Mouse (Mus musculus) liver, embryonic 12.5 days (tissue): ENCODE measurements around the gene Lrrc57. TPM values are rescaled to one million over a fixed set of nuclear protein-coding genes. Genes with fewer than 3 reads are reported as not detected.
"Not testable (repeated sequence)": the region's sequence is repeated elsewhere in the genome, so short reads cannot be mapped to it uniquely, and the experiment has no call there.

Experiments used
- ATAC-seq: fragments of 200-750 bp; cut with Nextera tagmentation; 2 replicates; pipeline ENCODE4 v1.8.0; 2017; ENCODE audit warnings: moderate number of reproducible peaks, mild to moderate bottlenecking, moderate library complexity
- H3K27ac ChIP-seq: fragments of 300-500 bp; sonication (generic); 2 replicates; pipeline ENCODE4 v1.5.1; 2016; ENCODE audit warnings: mild to moderate bottlenecking
- H3K27me3 ChIP-seq: fragments of 300-500 bp; sonication (generic); replicated peaks from 2 replicates; pipeline ENCODE4 v1.6.1; 2016; ENCODE audit warnings: mild to moderate bottlenecking, moderate library complexity
- H3K36me3 ChIP-seq: fragments of 300-500 bp; sonication (generic); 2 replicates; pipeline ENCODE4 v1.6.1; 2016; ENCODE audit warnings: mild to moderate bottlenecking, moderate library complexity
- H3K4me1 ChIP-seq: fragments of 300-500 bp; sonication (generic); 2 replicates; pipeline ENCODE4 v1.6.1; 2016
- H3K4me2 ChIP-seq: fragments of 300-500 bp; sonication (generic); 2 replicates; pipeline ENCODE4 v1.6.1; 2016; ENCODE audit warnings: mild to moderate bottlenecking, moderate library complexity
- H3K4me3 ChIP-seq: fragments of 300-500 bp; sonication (generic); 2 replicates; pipeline ENCODE4 v1.5.1; 2016; ENCODE audit warnings: mild to moderate bottlenecking, moderate library complexity
- H3K9ac ChIP-seq: fragments of 300-500 bp; sonication (generic); 2 replicates; pipeline ENCODE4 v1.6.1; 2016; ENCODE audit warnings: mild to moderate bottlenecking, moderate library complexity
- H3K9me3 ChIP-seq: fragments of 300-500 bp; sonication (generic); replicated peaks from 2 replicates; pipeline ENCODE4 v1.6.1; 2016; ENCODE audit warnings: mild to moderate bottlenecking, moderate library complexity
- WGBS: fragments of 180-500 bp; shearing (Covaris S2); methylation state at CpG from one replicate; pipeline ENCODE4 v1.1.7; 2016; ENCODE audit not compliant: insufficient replicate concordance; 5-methylcytosine and 5-hydroxymethylcytosine counted together
- polyA plus RNA-seq: library from polyadenylated mRNA; unstranded; fragments of >200 nt; fragmentation: Nextera tagmentation; extraction: Ambion mirVana; gene quantifications from 2 replicates; pipeline ENCODE4 v1.2.1, GENCODE M21; 2016

Gene Lrrc57
- polyA plus RNA-seq, 1 experiment from 2014 or later, result 18.0 TPM

DNA sequence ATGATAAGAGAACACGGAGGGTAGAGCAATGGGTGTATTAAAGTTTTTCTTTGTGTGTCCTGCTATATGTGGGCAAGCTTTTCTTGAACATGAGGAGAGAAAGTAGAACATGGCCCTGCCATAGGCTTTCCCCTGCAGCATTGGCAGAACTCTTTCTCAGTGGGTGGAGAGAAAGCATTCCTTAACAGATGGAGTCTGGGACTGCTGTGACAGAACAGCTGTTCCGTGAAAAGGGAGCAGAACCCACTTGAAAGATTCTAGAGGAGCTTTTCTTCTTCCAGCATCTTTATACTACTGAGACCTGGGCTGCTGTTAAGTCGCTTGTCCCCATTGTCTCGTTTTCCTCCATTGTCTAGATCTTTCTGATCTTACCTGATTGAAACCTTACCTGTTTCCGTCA is 19.6 kb downstream of the Lrrc57 start:
- Histone ChIP-seq H3K36me3 (peaks cover 79% of the 10 kb centered on the region), H3K4me3 (no peak overlapping the region), H3K9ac (no peak overlapping the region), H3K9me3 (no peaks in the 10 kb centered on the region), H3K4me2 (no peak overlapping the region), H3K27ac (no peak overlapping the region), H3K27me3 (no peaks in the 10 kb centered on the region), H3K4me1 (no peaks in the 10 kb centered on the region)
- ATAC-seq, result no peak
- 75% methylated on average over 5 of the region's 5 CpGs for WGBS

- no peak overlapping the region for H3K27ac ChIP-seq
- no peak overlapping the region for H3K9ac ChIP-seq
- WGBS, result 32% methylated on average over 5 of the region's 5 CpGs
- peaks cover 56% of the 10 kb centered on the region for H3K4me1 ChIP-seq
- no peaks in the 10 kb centered on the region for H3K27me3 ChIP-seq
- H3K9me3 ChIP-seq, result no peaks in the 10 kb centered on the region
- ATAC-seq, result no peak
- H3K4me2 ChIP-seq, result no peak overlapping the region
- no peak overlapping the region for H3K4me3 ChIP-seq
- peaks cover 10% of the 10 kb centered on the region; the same call in 1 of the 2 replicates for H3K36me3 ChIP-seq
Observed at GRCm38 (mm10) chr2:120578286-120578685, 31.0 kb downstream of the Lrrc57 start.

DNA sequence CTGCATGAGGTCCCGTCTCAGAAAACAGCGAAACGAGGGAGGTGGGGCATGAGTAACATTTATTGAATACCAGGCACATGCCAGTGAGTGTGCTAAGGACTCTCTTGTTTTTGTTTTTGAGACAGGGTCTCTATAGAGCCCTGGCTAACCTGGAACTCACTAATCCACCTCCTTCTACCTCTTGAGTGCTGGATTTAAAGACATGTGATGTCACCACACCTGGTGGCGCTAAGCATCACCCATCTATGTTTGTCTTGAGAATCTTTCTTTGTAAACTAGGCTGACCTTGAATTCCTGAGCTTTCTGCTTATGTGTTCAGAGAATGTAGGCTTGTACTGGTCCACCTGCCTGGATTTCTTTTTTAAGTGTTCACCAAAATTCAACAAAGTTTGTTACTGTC is 31.5 kb downstream of the Lrrc57 start:
- H3K9me3 ChIP-seq, result no peaks in the 10 kb centered on the region
- WGBS, result 60% methylated on average over 4 of the region's 4 CpGs

GRCm38 (mm10) chr2:120575978-120576377 is 33.3 kb downstream of the Lrrc57 start:
- Histone ChIP-seq H3K27me3 (no peaks in the 10 kb centered on the region), H3K4me2 (peak overlapping the region; percentile 36), H3K4me1 (peaks cover 72% of the 10 kb centered on the region), H3K9me3 (no peaks in the 10 kb centered on the region), H3K27ac (peak overlapping the region; percentile 57), H3K36me3 (peaks cover 15% of the 10 kb centered on the region), H3K4me3 (no peak overlapping the region), H3K9ac (no peak overlapping the region)
- 30% methylated on average over 2 of the region's 2 CpGs for WGBS
- ATAC-seq, result peak; percentile 77

More for the DNA sequence above, 31.5 kb downstream of the Lrrc57 start:
- no peak for ATAC-seq
- Histone ChIP-seq H3K4me3 (no peak overlapping the region), H3K36me3 (peaks cover 10% of the 10 kb centered on the region; the same call in 1 of the 2 replicates), H3K4me1 (peaks cover 61% of the 10 kb centered on the region), H3K4me2 (no peak overlapping the region), H3K9ac (no peak overlapping the region), H3K27me3 (no peaks in the 10 kb centered on the region), H3K27ac (no peak overlapping the region)

DNA sequence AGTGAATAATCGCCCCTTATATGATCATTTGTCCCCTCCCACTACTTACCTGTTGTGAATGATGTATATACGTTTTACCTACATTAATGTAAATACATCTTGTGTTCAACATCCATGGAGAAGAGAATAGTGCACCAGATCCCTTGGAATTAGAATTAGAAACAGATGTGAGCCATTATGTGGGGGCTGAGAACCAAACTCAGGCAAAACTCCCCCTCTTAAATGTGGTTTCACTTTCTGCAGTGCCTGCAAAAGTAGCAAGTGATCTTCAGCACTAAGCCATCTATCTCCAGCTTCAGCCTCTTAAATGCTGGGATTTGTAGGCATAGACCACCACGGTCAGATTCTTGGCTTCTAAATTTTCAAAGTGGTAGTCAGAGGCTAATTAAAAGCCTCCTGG is 34.2 kb downstream of the Lrrc57 start:
- no peak for ATAC-seq

DNA sequence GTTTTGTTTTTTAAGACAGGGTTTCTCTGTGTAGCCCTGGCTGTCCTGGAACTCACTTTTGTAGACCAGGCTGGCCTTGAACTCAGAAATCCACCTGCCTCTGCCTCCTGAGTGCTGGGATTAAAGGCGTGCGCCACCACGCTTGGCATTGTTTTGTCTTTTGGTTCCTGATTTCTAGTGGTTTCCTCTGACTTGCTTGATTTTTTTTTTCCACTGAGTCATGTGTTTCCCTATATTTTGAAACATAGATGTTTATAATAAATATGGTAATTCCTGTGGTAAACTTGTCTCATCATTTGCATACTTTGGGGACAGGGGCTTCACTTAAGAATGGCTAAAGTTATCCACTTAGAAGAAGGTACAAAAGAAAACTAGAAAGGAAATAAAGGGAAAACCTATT is 37.2 kb downstream of the Lrrc57 start:
- H3K27me3 ChIP-seq, H3K4me3 ChIP-seq, H3K9ac ChIP-seq, H3K9me3 ChIP-seq, ATAC-seq, H3K4me2 ChIP-seq, H3K27ac ChIP-seq: not testable (repeated sequence)
- H3K4me1 ChIP-seq, result peaks cover 73% of the 10 kb centered on the region
- 72% methylated on average over 3 of the region's 3 CpGs for WGBS
- peaks cover 13% of the 10 kb centered on the region for H3K36me3 ChIP-seq

More for the DNA sequence above, 34.2 kb downstream of the Lrrc57 start:
- Histone ChIP-seq H3K36me3 (peaks cover 17% of the 10 kb centered on the region), H3K4me3 (no peak overlapping the region), H3K27me3 (no peaks in the 10 kb centered on the region), H3K9ac (no peak overlapping the region), H3K27ac (peak overlapping the region; percentile 57), H3K4me1 (peaks cover 76% of the 10 kb centered on the region), H3K4me2 (peak overlapping the region; percentile 36), H3K9me3 (no peaks in the 10 kb centered on the region)
- WGBS, result 73% methylated on average over 3 of the region's 3 CpGs

- no peak overlapping the region for H3K4me2 ChIP-seq
- peaks cover 13% of the 10 kb centered on the region for H3K36me3 ChIP-seq
- peaks cover 71% of the 10 kb centered on the region for H3K4me1 ChIP-seq
- H3K4me3 ChIP-seq, result no peak overlapping the region
- H3K9me3 ChIP-seq, result no peaks in the 10 kb centered on the region
- WGBS, result 85% methylated on average over 3 of the region's 3 CpGs
- H3K27me3 ChIP-seq, result no peaks in the 10 kb centered on the region
- H3K27ac ChIP-seq, result no peak overlapping the region
- no peak for ATAC-seq
- no peak overlapping the region for H3K9ac ChIP-seq
Observed at GRCm38 (mm10) chr2:120571081-120571480, 38.2 kb downstream of the Lrrc57 start.

DNA sequence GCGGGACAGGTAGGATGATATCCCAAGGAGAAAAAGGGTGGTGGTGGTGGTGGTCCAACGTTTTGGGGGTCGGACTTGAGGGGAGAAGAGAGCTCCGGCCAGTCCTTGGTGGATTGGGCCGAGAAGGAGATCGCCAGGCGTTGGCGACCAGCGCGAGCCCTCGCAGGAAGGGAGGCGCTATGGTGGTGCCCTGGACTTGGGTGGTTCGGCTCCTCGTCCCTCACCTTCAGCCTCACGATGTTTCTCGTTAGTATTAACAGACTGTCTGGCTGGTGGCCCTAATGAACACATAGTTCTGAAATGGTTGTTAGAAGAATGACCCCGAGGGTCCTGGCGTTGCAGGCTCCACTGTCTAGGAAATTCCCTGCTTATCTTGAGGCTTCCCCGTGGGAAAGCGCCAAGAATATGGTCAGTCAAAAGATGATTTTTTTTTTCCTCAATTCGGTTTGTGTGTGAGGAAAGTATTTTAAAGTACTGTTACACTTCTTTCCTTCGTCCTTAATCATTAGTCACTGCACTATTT is 41.5 kb downstream of the Lrrc57 start:
- under 1% methylated on average over 22 of the region's 22 CpGs for WGBS
- Histone ChIP-seq H3K36me3 (peaks cover 11% of the 10 kb centered on the region), H3K27me3 (no peaks in the 10 kb centered on the region), H3K27ac (peak overlapping the region; percentile 84), H3K4me3 (peak overlapping the region; percentile 82), H3K4me2 (peak overlapping the region; percentile 89), H3K4me1 (peaks cover 67% of the 10 kb centered on the region), H3K9me3 (no peaks in the 10 kb centered on the region), H3K9ac (peak overlapping the region; percentile 90)
- peak; percentile 70 for ATAC-seq

DNA sequence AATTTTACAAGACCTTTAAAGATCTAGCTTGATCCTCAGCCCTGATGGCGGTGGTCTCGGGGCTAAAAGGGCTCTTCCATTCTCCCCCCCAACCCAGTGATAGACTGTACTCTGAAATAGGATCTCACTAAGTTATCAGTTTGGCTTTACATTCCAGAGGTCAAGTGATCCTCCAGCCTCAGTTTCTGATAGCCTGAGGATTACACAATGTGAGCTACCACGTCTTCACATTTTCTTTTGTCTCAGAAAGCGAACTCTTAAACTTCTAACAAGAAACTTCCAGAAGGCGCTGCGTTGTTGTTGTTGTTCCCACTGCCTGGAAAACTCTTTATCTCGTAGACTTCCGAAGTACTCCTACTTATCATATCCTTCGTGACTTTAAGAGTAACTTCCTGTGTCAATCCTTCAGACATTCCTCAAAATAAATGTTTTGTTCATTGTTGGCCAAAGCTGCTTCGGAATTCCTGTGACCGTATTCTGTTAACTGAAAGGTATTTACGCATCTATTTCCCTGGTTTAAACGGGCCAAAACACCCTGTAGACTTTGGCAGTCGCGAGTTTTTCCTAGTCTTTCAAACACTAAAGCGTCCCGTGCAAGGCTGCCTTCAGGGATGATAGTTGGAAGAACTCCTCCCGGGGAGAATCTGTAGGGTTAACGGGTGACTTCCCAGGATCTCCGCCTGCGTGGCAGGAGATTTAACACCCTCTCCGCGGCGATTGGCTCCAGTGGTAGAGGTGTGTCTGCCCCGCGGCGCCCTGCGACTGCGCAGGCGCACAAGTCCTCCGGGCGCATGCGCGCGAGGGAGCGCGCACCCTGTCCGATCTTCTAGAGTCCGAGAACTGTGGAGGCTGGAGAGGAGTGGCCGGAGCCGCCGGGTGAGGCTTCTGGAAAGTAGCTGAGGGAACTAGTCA is 42.2 kb downstream of the Lrrc57 start, which contains the start of gene Snap23:
Snap23 (plus strand) TSS at position 786 of the 912 bp plus-strand sequence.
- no peaks in the 10 kb centered on the region for H3K9me3 ChIP-seq
- WGBS, result under 1% methylated on average over 42 of the region's 42 CpGs
- peak; percentile 91 for ATAC-seq
- H3K27ac ChIP-seq, result peak within 1 kb of the TSS; percentile 84
- H3K4me3 ChIP-seq, result peak within 1 kb of the TSS; percentile 82
- peak within 1 kb of the TSS; percentile 89 for H3K4me2 ChIP-seq
- no peaks in the 10 kb centered on the region for H3K27me3 ChIP-seq
- H3K9ac ChIP-seq, result peak within 1 kb of the TSS; percentile 90
- peaks cover 11% of the 10 kb centered on the region for H3K36me3 ChIP-seq
- H3K4me1 ChIP-seq, result peaks cover 69% of the 10 kb centered on the region

- no peaks in the 10 kb centered on the region for H3K27me3 ChIP-seq
- peak overlapping the region; percentile 82 for H3K27ac ChIP-seq
- H3K4me2 ChIP-seq, result peak overlapping the region; percentile 27
- no peak for ATAC-seq
- no peaks in the 10 kb centered on the region for H3K9me3 ChIP-seq
- no peak overlapping the region for H3K9ac ChIP-seq
- no peak overlapping the region for H3K4me3 ChIP-seq
- H3K36me3 ChIP-seq, result 0 out of 2 replicates have a peak, but pooled peaks cover 5% of the 10 kb centered on the region
- H3K4me1 ChIP-seq, result peaks cover 72% of the 10 kb centered on the region
- WGBS, result 11% methylated on average over 2 of the region's 2 CpGs
Observed at GRCm38 (mm10) chr2:120565363-120565762, 44.0 kb downstream of the Lrrc57 start.

- H3K36me3 ChIP-seq, H3K27me3 ChIP-seq, ATAC-seq, H3K9me3 ChIP-seq, H3K9ac ChIP-seq, H3K4me3 ChIP-seq: not testable (repeated sequence)
- peaks cover 74% of the 10 kb centered on the region for H3K4me1 ChIP-seq
- 37% methylated on average over 4 of the region's 4 CpGs for WGBS
- H3K4me2 ChIP-seq, result 0 out of 2 replicates have a peak overlapping the region, but pooled peaks have one; percentile 27
- H3K27ac ChIP-seq, result peak overlapping the region; percentile 82
Observed at GRCm38 (mm10) chr2:120564548-120565188, 44.7 kb downstream of the Lrrc57 start.
